Mouse (Mus musculus) forebrain, embryonic 14.5 days (tissue): ENCODE data around the gene Pde9a. TPM values are rescaled to one million over a fixed set of nuclear protein-coding genes. Genes with fewer than 3 reads are reported as not detected.
A peak's percentile ranks its signal among the peaks of the same experiment; 100 is the strongest.

Source experiments
- ATAC-seq: fragments of 200-750 bp; cut with Nextera tagmentation; 2 replicates; pipeline ENCODE4 v1.8.0; 2017; ENCODE audit warnings: mild to moderate bottlenecking, moderate library complexity
- DNase-seq: peaks from one replicate; pipeline ENCODE4 v3.0.0-alpha.2; 2015; ENCODE audit warnings: low spot score
- H3K27ac ChIP-seq: fragments of 300-500 bp; sonication (generic); 2 replicates; pipeline ENCODE4 v1.5.1; 2014; ENCODE audit warnings: low read depth, mild to moderate bottlenecking, control low read depth, low read length, moderate library complexity
- H3K27me3 ChIP-seq: fragments of 300-500 bp; sonication (generic); replicated peaks from 2 replicates; pipeline ENCODE4 v1.6.1; 2014; ENCODE audit warnings: low read length, control low read depth, mixed read lengths; ENCODE audit not compliant: control insufficient read depth, insufficient read depth
- H3K36me3 ChIP-seq: fragments of 300-500 bp; sonication (generic); 2 replicates; pipeline ENCODE4 v1.6.1; 2014; ENCODE audit warnings: low read length, control low read depth; ENCODE audit not compliant: control insufficient read depth, insufficient read depth
- H3K4me1 ChIP-seq: fragments of 300-500 bp; sonication (generic); 2 replicates; pipeline ENCODE4 v1.6.1; 2014; ENCODE audit warnings: antibody characterized with exemption, low read length, control low read depth; ENCODE audit not compliant: control insufficient read depth, insufficient read depth
- H3K4me2 ChIP-seq: fragments of 300-500 bp; sonication (generic); 2 replicates; pipeline ENCODE4 v1.6.1; 2014; ENCODE audit warnings: mild to moderate bottlenecking, control low read depth, low read length
- H3K4me3 ChIP-seq: fragments of 300-500 bp; sonication (generic); 2 replicates; pipeline ENCODE4 v1.5.1; 2014; ENCODE audit warnings: low read depth, low read length, control low read depth
- H3K9ac ChIP-seq: fragments of 300-500 bp; sonication (generic); 2 replicates; pipeline ENCODE4 v1.6.1; 2014; ENCODE audit warnings: mild to moderate bottlenecking, low read length, control low read depth, moderate library complexity
- H3K9me3 ChIP-seq: fragments of 300-500 bp; sonication (generic); replicated peaks from 2 replicates; pipeline ENCODE4 v1.6.1; 2016; ENCODE audit warnings: low read length, control low read depth, mixed read lengths; ENCODE audit not compliant: control insufficient read depth
- WGBS: fragments of 180-500 bp; shearing (Covaris S2); extraction: QIAGEN DNeasy Blood & Tissue Kit; methylation state at CpG from one replicate; pipeline ENCODE4 v1.1.7; 2014; 5-methylcytosine and 5-hydroxymethylcytosine counted together
- polyA plus RNA-seq: library from polyadenylated mRNA; unstranded; fragments of >200 nt; fragmentation: Nextera tagmentation; extraction: Ambion mirVana; gene quantifications from 2 replicates; pipeline ENCODE4 v1.2.1, GENCODE M21; 2014

Gene Pde9a
- polyA plus RNA-seq, 1 experiment from 2014 or later = 68.5 TPM

DNA sequence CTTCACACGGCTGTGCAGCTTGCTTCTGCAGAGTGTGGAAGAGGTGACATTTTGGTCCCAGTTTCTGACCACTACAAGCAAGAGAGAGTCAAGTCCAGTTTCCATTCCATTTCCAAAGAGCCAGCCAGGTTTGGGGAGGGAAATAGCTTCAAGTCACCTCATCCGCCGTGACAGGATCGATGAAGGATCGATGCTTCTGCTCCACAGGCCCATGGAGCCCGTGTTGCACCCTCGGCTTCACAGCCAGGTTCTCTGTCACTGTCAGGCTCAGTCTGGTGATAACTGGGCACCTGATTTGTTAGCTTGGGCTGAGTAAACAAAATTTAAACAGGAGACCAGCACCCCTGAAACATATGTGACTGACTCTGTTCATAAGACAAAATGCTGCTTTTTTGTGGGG, 58.2 kb downstream of the Pde9a start:
- Histone ChIP-seq H3K4me2 (no peak overlapping the region), H3K27me3 (no peaks in the 10 kb centered on the region), H3K36me3 (peaks cover 56% of the 10 kb centered on the region), H3K4me1 (no peaks in the 10 kb centered on the region), H3K9ac (no peak overlapping the region), H3K27ac (no peak overlapping the region; the same call in 1 of the 2 replicates), H3K4me3 (no peak overlapping the region), H3K9me3 (no peaks in the 10 kb centered on the region)
- WGBS = 74% methylated on average over 7 of the region's 7 CpGs
- ATAC-seq (no peak), DNase-seq (no peak)

DNA sequence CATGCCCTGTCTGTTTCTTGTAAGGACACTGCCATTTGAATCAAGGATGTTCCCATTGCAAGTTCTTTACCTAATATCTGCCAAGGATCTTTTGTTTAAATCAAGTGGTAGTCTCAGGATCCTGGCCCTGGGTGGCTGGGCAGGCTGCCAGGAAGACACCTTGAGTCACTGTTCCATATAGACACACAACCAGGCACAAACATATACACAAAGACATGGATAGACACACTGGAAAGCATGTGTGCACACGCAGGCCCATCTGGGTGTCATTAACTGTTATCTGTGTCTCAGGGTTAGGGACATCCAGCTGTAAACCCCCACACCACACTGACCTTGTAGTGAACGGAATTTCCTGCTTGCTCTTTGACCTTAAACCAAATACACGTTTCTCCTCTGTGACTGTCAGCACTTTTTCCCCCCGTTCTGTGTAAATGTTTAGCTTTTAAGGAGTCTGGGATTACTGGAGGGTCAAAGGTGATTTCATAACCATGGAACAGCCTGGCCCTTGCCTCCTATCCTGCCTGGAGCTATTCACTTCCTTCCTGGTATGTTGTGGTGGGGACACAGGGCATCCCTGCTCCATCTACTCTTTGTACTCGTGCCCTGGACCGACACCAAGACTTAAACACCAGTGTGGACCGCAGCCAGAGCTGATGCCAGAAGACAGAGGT, 59.2 kb downstream of the Pde9a start:
- Histone ChIP-seq H3K4me3 (no peak overlapping the region), H3K36me3 (peaks cover 59% of the 10 kb centered on the region), H3K4me1 (peaks cover 1% of the 10 kb centered on the region; the same call in 1 of the 2 replicates), H3K9me3 (no peaks in the 10 kb centered on the region), H3K27me3 (no peaks in the 10 kb centered on the region), H3K27ac (no peak overlapping the region), H3K4me2 (no peak overlapping the region), H3K9ac (no peak overlapping the region)
- ATAC-seq = no peak
- DNase-seq = no peak
- 77% methylated on average over 7 of the region's 7 CpGs for WGBS

DNA sequence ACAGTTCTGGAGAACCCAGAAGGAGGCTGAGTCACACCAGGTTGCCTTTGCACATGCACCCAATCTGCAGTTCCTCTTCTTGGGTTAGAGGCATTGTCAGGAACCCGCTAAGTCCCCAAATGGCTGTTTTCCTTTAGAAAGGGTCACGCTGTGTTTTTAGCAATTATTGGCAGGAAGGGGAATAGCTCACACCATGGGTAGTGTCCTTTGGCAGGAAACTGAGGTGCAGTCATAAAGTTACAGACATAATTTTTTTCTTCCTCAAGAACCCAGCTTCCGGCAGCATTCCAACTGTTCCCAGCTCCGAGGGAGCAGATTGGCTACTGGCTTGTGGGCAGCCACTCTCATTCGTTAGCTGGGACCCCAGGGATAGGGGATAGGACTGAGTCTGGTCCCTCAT, 61.8 kb downstream of the Pde9a start:
- H3K4me3 ChIP-seq = no peak overlapping the region
- H3K9ac ChIP-seq = no peak overlapping the region
- H3K9me3 ChIP-seq = no peaks in the 10 kb centered on the region
- 84% methylated on average over 5 of the region's 5 CpGs for WGBS
- H3K36me3 ChIP-seq = peaks cover 59% of the 10 kb centered on the region
- no peak for ATAC-seq
- H3K4me1 ChIP-seq = peaks cover 15% of the 10 kb centered on the region
- H3K4me2 ChIP-seq = no peak overlapping the region
- no peak for DNase-seq
- H3K27me3 ChIP-seq = no peaks in the 10 kb centered on the region
- H3K27ac ChIP-seq = no peak overlapping the region

DNA sequence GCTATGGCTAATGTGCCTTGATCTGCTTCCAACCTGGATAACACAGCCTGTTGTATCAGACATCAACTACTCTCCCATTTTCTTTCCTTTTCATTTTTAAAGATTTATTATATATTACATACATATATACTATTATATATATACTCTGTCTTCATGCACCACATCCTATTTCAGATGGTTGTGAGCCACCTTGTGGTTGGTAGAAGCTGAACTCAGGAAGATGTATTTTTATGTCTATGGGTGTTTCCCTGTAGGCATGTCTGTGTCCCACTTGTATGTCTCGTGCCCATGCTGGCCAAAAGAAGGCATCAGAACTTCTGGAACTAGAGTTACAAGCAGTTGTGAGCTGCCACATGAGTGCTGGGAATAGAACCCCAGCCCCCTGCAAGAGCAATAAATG, 62.5 kb downstream of the Pde9a start:
- H3K27ac ChIP-seq = no peak overlapping the region
- no peak overlapping the region for H3K9ac ChIP-seq
- no peaks in the 10 kb centered on the region for H3K9me3 ChIP-seq
- peaks cover 15% of the 10 kb centered on the region for H3K4me1 ChIP-seq
- no peak for ATAC-seq
- peaks cover 51% of the 10 kb centered on the region for H3K36me3 ChIP-seq
- 68% methylated on average over 1 of the region's 1 CpGs for WGBS
- no peak overlapping the region for H3K4me2 ChIP-seq
- H3K4me3 ChIP-seq = no peak overlapping the region
- no peak for DNase-seq
- H3K27me3 ChIP-seq = no peaks in the 10 kb centered on the region

DNA sequence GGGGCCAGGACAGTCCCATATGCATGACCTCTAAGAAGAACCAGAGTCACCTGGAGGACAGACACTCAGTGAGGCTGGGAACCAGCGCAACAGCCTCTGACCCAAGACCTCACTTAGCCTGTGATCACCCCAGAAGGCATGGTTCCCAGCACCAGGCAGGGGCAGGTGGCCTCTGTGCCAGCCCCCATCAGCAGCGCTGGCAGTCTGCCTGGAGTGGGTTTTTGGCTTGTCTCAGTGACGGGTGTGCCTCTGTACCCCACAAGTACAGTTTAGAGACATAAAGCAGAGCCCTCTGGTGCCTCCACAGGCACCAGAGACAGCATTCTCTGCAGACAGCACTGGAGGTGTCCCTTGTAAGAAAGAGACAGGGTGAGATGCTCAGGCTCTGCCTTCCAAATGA, 64.2 kb downstream of the Pde9a start:
- no peaks in the 10 kb centered on the region for H3K27me3 ChIP-seq
- DNase-seq (peak; percentile 73), ATAC-seq (peak; percentile 37; the same call in 1 of the 2 replicates)
- H3K4me2 ChIP-seq = no peak overlapping the region
- no peaks in the 10 kb centered on the region for H3K9me3 ChIP-seq
- 48% methylated on average over 3 of the region's 3 CpGs for WGBS
- H3K9ac ChIP-seq = no peak overlapping the region
- peaks cover 15% of the 10 kb centered on the region for H3K4me1 ChIP-seq
- peaks cover 43% of the 10 kb centered on the region for H3K36me3 ChIP-seq
- H3K27ac ChIP-seq = peak overlapping the region; percentile 70; the same call in 1 of the 2 replicates
- H3K4me3 ChIP-seq = no peak overlapping the region

DNA sequence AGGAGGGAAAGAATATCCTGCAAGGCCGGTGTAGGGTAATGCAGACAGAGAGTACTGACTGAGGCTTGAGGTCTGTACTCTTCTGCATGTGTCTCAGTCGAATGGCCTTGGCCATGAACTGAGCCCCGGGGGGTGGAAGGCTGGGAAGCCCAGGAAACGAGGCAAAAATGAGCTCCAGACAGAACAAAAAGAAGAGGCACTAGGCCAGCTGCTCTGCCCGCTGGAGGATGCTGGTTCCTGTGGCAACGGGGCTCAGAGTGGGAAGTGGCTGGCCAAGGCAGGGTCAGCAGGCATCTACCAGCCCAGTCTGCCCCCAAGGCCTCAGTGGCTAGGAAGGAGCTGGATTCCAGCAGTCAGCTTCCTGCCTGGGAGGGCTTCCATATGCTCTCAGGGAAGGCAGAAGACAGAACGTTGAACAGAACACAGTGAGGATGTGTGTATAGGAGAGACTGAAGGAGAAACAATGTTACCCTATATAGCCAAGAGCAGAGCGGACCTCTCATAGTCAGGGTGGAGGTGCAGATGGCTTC, 65.2 kb downstream of the Pde9a start:
- Histone ChIP-seq H3K36me3 (peaks cover 42% of the 10 kb centered on the region), H3K4me2 (no peak overlapping the region), H3K4me3 (no peak overlapping the region), H3K27me3 (no peaks in the 10 kb centered on the region), H3K9ac (no peak overlapping the region), H3K27ac (peak overlapping the region; percentile 70), H3K9me3 (no peaks in the 10 kb centered on the region), H3K4me1 (peaks cover 15% of the 10 kb centered on the region)
- 0 out of 2 replicates have a peak, but pooled peaks have one; percentile 29 for ATAC-seq
- WGBS = 42% methylated on average over 8 of the region's 8 CpGs
- DNase-seq = no peak

DNA sequence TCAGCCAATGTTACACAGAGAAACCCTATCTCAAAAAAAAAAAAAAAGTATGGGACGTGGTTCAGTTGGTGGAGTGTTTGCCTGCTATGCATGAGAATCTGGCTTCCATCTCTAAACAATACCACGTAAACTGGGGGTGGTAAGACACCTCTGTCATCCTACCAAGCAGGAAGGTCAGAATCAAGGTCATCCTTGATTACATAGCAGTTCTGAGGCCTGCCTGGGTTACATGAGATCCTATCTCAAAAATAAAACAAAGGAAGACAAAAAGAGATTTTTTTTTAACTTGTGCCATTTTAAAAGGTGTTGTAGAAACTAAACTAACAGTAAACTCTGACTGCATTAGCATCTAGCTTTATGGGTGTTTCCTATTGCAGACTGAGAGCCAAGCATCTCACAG, 66.8 kb downstream of the Pde9a start:
- Histone ChIP-seq H3K9me3 (no peaks in the 10 kb centered on the region), H3K4me1 (peaks cover 17% of the 10 kb centered on the region), H3K9ac (no peak overlapping the region), H3K27ac (no peak overlapping the region), H3K4me2 (no peak overlapping the region), H3K36me3 (peaks cover 42% of the 10 kb centered on the region), H3K4me3 (no peak overlapping the region), H3K27me3 (no peaks in the 10 kb centered on the region)
- no peak for ATAC-seq
- 87% methylated on average over 2 of the region's 2 CpGs for WGBS
- DNase-seq = no peak

DNA sequence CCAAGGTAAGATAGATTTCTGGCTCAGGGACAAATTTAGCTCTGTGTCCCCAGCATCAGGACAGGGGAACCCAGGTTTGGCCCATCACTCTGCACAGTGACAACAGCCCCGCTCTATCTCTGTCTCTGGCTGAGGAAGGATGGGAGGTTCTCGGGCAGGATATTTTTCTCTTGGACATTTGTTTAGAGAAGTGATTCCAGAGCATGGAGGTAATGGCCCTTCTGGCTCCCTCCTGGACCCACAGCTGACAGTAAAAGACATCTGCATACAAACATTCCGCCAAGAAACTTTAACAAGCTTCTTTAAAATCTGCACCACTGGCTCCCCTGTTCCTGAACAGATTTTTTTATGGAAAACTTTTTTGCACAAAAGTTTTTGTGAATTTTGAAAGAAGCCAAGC, 67.5 kb downstream of the Pde9a start:
- Histone ChIP-seq H3K9me3 (no peaks in the 10 kb centered on the region), H3K36me3 (peaks cover 42% of the 10 kb centered on the region), H3K4me1 (peaks cover 17% of the 10 kb centered on the region), H3K27me3 (no peaks in the 10 kb centered on the region), H3K4me2 (no peak overlapping the region), H3K27ac (no peak overlapping the region), H3K4me3 (no peak overlapping the region), H3K9ac (no peak overlapping the region)
- WGBS = 92% methylated on average over 3 of the region's 3 CpGs
- ATAC-seq (no peak), DNase-seq (no peak)

DNA sequence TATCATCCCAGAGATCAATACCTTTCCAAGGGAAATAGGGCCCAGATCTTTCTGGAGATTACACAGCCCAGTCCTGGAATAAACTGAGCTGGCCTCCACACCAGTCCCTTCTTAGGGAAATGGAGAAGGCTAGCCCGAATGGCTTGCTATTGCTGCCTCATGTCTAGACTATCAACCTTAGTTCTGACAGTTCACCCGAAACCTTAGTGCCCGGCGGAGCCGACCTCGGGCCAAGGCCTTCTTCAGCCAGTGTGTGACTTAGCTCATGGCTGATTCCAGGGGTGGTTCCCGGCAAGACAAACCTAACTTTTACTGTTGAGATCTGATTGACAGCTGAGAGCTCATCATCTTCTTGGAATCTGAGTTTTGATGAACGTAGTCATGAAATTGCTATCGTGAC, 68.0 kb downstream of the Pde9a start:
- no peak for ATAC-seq

More for the DNA sequence above, 68.0 kb downstream of the Pde9a start:
- Histone ChIP-seq H3K36me3 (peaks cover 38% of the 10 kb centered on the region), H3K9ac (no peak overlapping the region), H3K27me3 (no peaks in the 10 kb centered on the region), H3K4me3 (no peak overlapping the region), H3K27ac (no peak overlapping the region), H3K9me3 (no peaks in the 10 kb centered on the region), H3K4me2 (no peak overlapping the region), H3K4me1 (peaks cover 17% of the 10 kb centered on the region)
- DNase-seq = no peak
- whole genome bisulfite sequencing = 92% methylated on average over 9 of the region's 9 CpGs
